Mouse (Mus musculus) urinary bladder, postnatal 14 days (tissue): ENCODE results near the gene Sppl3.

Source experiments
- DNase-seq: peaks from one replicate; pipeline ENCODE4 v3.0.0; 2021; ENCODE audit warnings: low spot score

The Sppl3 gene

DNA sequence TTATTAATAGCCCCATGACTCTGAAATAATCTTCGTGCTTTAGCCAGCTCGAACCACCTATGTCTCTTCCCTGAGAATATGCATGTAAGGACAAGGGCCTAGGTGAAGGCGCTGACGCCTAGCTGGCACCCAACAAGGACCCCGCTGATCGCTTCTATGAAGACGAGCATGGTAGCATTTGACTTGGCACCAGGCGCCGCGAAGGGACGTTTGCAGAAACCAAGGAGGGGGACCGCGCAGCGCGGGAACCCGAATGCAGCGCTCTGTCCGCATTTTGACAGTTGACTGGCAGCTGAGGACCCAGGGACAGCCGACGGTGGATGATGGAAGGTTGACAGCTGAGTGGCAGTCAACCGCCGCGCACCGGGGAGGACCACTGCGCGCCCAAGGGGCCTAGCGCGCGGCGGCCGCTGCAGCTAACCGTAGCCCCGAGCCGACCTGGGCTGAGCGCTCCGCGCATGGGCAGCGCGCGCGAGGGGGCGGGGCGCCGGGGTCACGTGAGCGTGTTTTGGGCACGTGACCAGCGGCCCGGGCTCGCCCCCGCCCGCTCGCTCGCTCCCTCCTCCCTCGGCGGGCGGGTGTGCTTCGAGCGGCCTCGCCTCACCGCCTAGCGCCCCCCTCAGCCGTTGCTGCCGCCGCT lies at the start of gene Sppl3:
Gene Sppl3, plus strand, starts transcription at position 561 of the 640 bp plus-strand sequence.
- peak; percentile 94 for DNase-seq

DNA sequence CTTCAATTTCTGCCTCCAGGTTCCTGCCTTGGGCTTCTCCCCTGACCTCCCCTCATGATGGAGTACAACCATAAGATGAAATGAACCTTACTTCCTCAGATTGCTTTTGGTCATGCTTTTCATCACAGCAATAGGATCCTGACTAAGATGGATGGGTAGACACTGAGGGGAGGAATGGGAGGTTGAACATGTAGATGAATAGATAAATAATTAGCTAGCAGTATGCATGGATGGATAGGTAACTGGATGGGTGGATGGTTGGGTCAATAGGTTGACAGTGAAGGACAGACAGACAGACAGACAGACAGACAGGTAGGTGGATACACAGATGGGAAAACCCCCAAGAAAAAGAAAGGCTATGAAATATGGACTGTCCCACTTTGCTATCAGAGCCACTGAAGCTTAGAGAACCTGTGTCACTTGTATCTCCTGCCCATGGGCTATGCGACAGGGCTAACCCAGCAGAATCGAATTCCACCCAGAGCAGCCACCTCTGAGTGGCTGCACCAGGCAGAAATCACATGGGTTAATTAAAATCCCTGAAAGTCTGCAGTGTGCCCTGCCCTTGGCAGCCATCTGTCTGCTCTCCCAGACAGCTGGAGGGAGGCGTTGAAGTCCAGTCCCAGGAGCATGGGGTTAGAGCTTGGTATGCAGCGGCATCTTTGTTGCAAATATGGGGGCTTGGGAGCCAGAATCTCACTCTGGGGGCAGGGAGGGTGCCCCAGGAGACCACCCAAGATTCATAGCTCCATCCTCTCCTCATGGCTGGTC lies 49.2 kb upstream of the Sppl3 start:
- DNase-seq, result no peak

DNA sequence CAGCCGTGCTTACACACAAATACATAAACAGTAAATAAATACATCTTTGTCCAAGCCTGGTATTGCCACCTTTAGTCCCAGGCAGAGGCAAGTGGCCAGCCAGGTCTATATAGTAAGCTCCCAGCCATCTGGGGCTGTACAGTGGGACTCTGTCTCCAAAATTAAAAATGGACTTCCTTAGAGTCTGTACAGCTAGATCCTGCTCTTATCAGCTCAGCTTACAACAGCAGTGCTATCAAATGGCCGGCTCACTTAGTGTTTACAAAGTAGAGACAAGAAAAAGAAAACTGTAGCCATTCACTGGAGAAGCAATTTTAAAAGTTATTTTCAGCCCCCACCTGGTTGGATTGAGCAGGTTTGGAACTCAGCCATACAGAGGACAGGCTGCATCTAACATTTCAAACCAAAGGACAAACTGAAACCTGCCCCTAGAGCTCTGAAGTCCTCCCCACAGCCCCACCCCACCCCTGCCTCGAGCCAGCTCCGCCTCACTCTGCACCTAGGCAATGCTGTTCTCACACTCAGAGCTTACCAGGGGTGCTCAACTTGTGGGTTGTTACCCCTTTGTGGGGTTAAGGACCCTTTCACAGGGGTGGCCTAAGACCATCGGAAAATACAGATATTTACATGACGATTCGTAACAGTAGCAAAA lies 46.5 kb upstream of the Sppl3 start:
- DNase-seq, result no peak

DNA sequence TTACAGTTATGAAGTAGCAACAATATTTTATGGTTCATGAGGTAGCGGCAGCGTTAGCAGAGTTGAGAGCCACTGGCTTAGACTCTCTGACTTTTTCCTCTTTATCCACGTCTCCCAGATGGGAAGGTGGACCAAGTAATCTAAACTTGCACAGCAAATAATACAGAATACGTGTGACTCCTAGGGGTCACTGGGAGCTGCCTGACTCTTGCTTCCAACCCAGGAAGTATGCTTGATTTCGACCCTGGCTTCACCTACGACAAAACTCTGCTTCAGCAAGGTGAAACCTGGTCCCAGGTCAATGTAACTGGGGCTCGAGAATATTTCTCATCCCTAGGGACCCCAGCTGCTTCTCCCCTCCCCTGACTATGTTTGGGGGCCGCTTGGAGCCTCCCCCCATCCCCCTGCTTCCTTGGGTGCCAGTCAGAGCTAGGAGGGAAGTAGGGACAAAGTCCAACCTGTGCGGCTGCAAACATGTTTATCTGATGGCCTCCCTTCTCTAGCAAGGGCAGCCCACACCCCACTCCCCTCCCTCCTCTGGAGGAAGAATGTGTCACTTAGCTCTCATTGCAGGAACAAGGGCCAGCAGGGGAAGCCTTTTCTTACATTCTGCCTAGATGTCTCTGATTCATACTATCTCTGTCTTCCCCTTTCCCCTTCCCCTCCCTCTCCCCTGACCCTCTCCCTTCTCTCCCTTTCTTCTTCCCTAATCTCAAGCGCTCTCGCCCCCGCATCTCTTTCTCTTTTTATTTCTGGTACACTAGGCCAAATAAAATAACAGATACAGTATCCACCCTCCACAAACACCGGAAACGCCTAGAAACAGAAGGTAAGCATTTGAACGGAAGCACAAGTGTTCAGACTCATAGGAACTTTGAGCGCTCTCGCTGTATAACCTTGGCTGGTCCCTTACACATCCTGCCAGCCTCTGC lies 45.7 kb upstream of the Sppl3 start:
- peak; percentile 47 for DNase-seq

DNA sequence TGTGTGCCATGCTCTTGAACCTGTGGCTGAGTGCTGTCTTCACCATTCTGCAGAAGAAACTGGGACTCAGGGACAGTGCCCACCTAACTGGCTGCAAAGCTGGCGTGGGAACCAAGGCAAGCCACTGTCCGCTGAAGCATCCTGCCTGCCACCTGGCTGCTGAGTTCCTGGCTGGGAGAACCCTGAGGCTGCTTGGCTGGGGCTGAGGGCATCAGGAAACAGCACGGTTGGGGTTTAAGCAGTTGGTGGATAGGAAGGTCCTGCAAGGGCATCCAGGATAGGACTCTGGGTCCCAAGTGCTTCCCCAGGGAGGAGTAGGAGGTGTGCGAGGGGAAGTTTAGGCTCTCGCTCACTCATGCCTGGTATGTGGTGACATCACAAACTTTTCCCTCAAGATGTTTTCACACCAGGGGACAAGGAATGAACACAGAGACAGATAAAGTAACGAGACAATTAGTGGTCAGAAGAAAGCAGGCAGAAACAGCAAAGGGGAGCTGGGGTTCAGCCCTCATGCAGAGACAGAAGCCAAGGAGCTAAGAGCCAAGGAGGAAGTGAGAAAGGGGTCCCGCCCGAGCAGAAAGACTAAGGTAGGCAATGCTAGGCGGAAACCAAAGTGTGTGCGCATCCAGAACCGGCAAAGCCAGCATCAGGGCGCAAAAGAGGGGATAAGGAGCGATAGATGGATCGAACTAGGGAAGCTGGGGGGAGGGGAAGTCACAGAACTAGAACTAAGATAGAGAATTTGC lies 43.2 kb upstream of the Sppl3 start:
- DNase-seq, result no peak

DNA sequence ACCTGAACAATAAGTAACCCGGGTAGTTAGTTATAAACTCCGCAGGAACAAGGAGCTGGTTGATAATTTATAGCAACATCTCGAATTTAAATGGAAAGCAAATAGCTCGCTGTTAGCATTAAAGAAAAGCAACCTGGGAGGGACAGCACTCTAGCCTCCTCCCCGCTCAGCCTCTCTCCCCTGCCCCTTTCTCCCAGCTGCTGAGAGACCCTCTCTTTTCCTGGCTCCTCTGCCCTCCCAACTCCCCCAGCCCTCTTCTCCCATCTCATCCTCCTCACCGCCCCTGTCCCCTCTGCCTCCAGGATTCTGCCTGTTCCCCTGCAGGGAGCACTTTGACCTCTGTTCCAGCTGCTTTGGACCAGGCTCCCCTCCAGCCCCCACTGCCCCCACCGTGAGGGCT lies 42.3 kb upstream of the Sppl3 start:
- no peak for DNase-seq

DNA sequence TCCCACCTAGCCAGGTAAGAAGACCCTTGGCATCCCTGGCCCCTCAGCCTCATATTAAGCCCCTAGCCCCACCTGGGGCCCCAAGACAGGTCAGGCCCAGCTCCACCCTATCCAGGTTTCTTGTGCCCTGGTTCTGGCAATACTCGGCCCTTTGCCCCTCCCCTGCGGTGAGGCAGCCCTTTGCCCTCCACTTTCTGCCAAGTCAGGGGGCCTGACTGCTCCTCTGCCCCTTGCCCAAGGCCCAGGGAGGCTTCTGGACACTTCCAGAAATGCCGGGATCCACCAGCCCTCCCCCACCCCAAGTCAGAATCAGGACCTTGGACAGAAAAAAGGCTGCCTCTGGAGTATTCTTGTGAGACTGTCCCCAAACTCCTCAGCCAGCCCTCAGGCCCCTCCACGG lies 41.9 kb upstream of the Sppl3 start:
- DNase-seq, result no peak

DNA sequence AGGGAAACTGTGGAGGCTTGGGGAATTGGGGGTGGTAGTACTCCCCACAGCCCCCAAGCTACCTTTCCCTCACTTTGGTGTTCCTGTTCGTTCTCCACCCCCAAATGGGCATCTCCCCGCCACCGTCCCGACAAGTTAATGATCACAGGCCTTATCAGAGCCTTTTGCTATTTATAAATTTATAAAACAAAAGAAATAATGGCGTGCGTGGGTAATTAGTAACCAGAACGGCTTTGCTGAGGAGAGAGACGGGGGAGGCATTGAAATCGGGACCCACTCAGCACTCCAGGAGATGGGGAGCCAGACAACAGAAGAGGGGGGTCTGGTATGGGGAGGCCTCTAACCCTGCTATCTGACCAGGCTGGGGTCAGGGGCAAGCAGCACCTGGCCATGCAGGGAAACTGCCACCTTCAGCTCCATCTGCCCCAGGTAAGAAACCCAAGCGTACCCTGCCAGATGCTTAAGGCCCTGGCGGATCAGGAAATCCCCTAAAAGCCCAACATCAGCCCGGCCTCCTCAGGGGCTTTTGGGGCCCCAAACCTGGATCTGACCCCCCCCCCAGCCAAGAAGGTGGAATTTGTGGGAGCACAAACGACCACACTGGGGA lies 41.2 kb upstream of the Sppl3 start:
- no peak for DNase-seq

DNA sequence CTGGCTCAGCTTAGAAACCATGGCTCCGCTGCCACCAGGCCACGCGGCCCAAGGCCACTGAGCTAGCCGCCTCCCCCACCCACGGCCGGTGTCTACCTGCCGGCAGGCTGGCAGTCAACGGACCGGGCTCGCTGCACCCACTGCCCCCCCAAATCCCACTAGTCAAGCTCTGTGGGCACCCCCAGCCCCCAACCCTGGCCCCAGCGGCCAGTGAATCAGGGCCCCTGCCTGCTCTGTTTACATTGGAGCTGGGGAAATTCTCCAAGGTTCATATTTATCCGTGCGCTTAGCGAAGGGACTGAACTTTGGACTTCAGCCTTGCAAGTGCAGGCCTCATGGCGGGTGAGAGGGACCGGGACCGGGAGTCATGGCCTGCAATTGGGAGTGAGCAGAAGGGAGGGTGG lies 40.1 kb upstream of the Sppl3 start, which contains the start of gene Hnf1a:
Gene Hnf1a, minus strand, starts transcription at position 271 of the 404 bp plus-strand sequence.
- no peak for DNase-seq

DNA sequence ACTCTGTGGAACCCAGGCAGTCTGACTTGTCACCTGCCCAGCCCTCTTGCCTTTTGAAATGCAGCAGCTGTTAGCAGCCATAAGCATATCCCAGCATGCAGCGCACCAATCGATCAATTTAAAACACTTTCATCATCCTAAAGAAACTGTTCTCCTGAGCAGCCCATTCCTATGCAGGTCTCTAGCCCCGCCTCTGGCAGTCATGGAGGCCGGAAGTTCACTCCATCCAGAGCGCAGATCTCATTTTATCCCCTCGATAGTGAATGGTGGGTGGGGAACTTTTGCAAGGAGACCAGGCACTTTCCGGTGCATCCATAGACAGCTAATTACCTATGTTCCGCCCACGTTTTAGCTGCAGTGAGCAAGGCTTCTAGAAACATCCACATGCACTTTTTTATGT lies 38.7 kb upstream of the Sppl3 start:
- DNase-seq, result no peak

DNA sequence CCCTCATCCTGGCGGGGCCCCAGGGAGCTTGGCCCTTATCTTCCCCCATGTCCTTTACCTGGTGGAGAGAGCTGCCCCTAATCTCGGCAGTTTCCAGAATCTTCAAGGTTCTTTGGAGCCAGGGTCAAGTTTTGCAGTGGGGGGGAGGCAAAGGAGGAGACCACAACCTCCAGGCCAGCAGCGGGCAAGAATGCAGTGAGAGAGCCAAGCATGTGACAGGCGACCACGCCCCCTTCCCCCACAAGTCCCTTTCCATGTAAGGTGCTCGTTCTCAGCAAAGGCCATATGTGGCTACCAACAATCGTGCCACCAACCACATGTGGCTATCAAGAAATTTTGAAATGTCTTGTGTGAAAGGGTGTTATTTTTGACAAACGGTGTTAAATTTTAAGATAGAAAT lies 37.8 kb upstream of the Sppl3 start:
- no peak for DNase-seq

DNA sequence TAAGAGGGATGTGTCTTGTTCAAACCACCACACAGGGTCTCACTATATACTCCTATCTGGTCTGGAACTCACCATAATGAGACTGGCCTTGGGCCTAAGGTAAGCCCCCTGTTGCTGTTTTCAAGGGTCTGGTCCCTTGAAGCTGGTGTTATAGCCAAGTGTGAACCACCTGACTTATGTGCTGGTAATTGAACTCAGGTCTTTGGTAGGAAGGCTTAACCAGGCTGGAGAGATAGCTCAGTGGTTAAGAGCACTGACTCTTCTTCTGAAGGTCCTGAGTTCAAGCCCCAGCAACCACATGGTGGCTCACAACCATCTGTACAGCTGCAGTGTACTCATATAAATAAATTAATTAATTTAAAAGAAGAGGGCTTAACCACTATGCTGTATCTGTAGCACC lies 34.0 kb upstream of the Sppl3 start:
- DNase-seq, result no peak

DNA sequence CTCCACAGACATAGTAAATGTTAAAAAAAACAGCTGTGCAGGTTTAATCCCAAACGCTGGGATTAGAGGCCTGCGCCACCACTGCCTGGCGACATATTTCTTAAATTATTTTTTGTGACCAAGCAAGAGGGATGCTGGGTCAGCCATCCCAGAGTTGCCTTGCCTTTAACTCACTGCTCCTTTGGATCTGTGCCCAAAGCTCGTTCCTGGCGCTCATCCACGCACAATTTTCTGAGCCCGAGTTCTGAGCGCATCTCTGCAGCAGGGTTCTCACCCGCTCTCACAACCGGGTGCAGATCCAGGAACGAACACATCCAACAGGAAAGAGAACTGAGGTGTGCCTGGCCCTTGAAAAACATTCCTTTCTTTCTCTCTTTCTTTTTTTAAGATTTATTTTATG lies 32.5 kb upstream of the Sppl3 start:
- DNase-seq, result peak; percentile 28

DNA sequence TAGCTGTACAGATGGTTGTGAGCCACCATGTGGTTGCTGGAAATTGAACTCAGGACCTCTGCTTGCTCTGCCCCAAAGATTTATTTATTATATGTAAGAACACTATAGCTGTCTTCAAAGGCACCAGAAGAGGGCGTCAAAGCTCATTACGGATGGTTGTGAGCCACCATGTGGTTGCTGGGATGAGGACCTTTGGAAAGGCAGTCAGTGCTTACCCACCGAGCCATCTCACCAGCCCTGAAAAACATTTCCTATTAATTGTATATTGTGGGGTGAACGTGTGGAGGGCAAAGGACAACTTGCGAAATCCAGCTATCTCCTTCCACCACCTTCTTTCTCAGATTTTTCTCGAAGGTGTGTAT lies 32.1 kb upstream of the Sppl3 start:
- DNase-seq, result no peak

DNA sequence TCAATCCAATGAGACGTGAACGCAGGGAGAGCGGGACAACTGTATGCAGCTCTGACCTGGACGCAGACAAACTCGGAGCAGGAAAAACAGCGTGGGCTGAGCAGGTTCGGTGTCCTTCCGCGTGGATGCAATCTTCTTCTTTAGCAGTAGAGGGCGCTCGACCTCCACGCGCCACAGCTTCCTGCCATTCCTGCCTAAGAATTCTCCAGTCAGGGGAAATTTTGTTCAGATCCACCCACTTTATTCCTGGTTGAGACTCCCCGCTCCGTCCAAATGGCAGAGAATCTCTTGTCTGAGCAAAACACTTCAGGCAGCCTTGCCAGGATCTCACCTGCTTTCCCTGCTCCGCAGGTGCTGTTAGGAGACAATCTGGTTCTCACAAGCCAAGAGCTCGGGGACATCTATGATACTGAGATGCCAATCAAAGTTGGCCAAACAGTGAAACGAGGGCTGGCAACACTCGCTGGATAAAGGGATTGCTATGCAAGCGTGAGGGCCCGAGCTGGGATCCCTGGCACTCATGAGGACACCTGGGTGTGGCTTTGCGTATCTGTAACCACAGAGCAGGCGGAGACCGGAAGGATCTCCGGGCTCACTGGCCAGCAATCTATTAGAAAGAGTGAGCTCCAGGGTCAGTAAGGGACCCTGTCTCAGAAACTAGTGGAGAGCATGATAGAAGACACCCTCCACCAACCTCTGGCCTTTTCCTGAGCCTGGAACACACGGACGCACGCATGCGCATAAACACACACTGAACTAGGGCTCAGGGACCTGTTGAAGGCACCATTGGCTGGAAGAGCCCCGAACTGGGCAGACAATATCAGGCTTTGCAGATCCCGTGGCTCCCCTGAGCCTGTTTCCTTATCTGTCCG lies 31.5 kb upstream of the Sppl3 start:
- DNase-seq, result peak; percentile 72

DNA sequence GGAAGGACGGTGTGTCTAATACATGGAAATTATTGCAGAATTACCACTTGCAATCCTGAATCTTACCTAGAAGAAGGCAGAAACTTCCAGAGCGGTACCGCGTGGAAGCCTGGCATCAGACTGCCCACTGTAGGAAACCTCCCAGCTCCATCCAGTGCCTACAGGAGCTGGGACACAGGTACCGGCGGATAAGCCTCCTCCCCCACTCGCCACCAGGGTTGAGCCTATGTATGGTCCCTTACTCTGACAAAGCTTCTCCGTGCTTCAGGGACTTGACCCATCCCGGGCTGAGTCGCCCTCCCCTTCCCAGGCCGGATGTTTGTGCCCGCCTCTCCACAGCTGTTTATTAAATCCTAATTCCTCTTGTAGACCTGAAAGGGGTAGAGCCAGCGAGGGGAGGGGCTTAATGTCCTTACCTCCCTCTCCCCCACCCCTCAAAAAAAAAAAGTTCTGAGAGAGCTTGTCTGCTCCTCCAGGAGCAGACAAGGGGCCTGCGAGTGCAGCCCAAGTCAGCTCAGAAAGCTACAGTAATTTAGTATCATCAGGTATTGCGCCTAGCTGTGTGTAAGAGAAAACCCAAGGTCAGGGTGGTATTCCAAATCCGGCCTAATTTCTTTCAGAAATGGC lies 30.7 kb upstream of the Sppl3 start:
- no peak for DNase-seq

DNA sequence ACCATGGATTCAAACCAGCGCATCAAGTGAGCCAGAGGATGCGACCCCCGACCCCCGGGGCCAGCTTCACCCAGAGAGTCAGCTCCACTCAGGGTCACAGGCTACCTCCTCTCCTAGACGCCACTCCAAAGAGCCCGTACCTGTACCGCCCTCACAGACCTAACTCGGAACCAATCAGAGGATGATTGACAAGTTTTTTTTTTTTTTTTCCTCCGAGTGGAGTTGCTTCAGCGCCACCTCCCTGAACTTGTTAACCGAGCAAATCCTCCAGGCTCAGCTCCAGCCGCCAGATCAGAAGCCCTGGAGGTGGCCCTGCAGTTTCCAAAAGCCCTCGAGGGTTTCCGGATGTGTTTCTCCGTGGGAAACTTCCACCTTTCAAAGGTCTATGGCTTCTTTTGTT lies 28.9 kb upstream of the Sppl3 start:
- no peak for DNase-seq

DNA sequence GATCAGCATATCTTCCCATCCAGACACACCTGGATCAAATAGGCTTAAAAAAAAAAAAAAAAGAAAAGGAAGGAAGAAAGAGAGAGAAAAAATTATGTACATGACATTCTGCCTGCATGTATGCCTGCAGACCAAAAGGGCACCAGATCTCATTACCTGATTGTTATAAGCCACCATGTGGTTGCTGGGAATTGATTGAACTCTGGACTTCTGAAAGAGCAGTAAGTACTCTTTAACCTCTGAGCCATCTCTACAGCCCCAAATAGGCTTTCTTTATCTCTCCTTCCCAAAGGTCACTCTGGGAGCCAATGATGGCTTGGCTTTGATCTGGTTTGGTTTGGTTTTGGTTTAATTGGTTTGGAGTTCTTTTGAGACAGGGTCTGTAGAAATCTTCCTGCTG lies 25.9 kb upstream of the Sppl3 start:
- no peak for DNase-seq

DNA sequence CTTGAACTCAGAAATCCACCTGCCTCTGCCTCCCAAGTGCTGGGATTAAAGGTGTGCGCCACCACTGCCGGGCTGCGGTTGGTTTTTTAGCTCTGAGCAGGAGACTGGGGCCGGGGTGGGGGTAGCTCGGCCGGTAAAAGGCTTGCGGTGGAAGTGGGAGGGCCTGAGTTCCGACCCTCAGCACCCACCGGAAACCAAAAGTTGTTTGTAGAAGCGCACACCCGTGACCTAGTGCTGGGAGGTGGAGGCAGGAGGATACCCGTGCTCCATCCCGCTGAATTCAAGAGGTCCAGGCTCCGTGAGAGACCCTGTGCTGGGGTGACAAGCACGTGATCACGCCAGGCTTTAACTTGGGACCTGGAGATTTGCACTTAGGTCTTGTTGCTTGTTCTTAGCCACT lies 14.5 kb upstream of the Sppl3 start:
- no peak for DNase-seq

DNA sequence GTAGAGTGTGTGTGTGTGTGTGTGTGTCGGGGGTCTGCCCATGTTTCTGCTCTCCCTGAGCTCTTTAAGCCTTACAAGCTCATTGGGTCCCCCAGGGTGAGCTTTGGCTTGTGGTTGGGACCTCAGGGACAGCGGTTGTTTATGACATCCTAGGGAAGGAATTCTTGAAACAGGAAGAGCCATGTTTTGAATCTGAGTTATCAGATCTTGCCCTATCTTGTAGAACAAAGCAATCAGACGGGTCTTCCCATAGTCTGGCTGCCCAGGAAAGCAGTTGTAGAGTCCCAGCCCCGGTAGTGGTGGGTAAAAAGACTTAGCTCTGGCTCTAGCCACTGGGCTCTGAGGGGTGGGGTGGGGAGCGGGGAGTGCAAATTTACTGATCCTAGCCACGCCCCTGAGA lies 13.6 kb upstream of the Sppl3 start:
- no peak for DNase-seq
